Mouse (Mus musculus): ENCODE measurements at regions not wholly inside any gene's neighbourhood (a gene's known extent, or its start where the extent isn't known, plus 50 kb on each side); places are given as distances from the start of the nearest gene placed in this dataset.

- Histone ChIP-seq H3K4me3 (ENCODE audit: low read depth, low read length) (no peak overlapping the region), H3K4me1 (ENCODE audit: insufficient read depth, low read length) (no peaks in the 10 kb centered on the region), H3K9me3 (ENCODE audit: low read length) (no peaks in the 10 kb centered on the region), H3K4me2 (ENCODE audit: low read depth, low read length, poor library complexity, severe bottlenecking) (no peak overlapping the region), H3K27ac (ENCODE audit: low read depth, low read length) (no peak overlapping the region), H3K36me3 (ENCODE audit: insufficient read depth, low read length) (no peaks in the 10 kb centered on the region), H3K9ac (replicated peaks; ENCODE audit: low read length, poor library complexity, severe bottlenecking) (no peak overlapping the region), H3K27me3 (ENCODE audit: insufficient read depth, low read length) (peaks cover 19% of the 10 kb centered on the region)
- DNase-seq (ENCODE audit: low spot score) (no peak), ATAC-seq (ENCODE audit: low FRiP score) (no peak)
- TF ChIP-seq CTCF (IDR thresholded peaks at IDR 0.05), result no peak
- WGBS, result 44% methylated on average over 7 of the region's 7 CpGs
Measured at GRCm38 (mm10) chr17:85527327-85527698, 86.1 kb upstream of the Six3 start.

GRCm38 (mm10) chr17:85528105-85529004 lies 85.1 kb upstream of the Six3 start:
- H3K4me2 ChIP-seq (ENCODE audit: low read depth, low read length, poor library complexity, severe bottlenecking), result no peak overlapping the region
- ATAC-seq (ENCODE audit: low FRiP score) (no peak), DNase-seq (ENCODE audit: low spot score) (no peak)
- H3K27me3 ChIP-seq (ENCODE audit: insufficient read depth, low read length), result peaks cover 21% of the 10 kb centered on the region
- 29% methylated on average over 20 of the region's 20 CpGs for WGBS
- no peaks in the 10 kb centered on the region for H3K36me3 ChIP-seq (ENCODE audit: insufficient read depth, low read length)
- no peak overlapping the region for H3K9ac ChIP-seq (replicated peaks; ENCODE audit: low read length, poor library complexity, severe bottlenecking)
- no peaks in the 10 kb centered on the region for H3K4me1 ChIP-seq (ENCODE audit: insufficient read depth, low read length)
- H3K4me3 ChIP-seq (ENCODE audit: low read depth, low read length), result no peak overlapping the region
- H3K9me3 ChIP-seq (ENCODE audit: low read length), result no peaks in the 10 kb centered on the region
- no peak for TF ChIP-seq CTCF (IDR thresholded peaks at IDR 0.05)
- H3K27ac ChIP-seq (ENCODE audit: low read depth, low read length), result no peak overlapping the region

DNA sequence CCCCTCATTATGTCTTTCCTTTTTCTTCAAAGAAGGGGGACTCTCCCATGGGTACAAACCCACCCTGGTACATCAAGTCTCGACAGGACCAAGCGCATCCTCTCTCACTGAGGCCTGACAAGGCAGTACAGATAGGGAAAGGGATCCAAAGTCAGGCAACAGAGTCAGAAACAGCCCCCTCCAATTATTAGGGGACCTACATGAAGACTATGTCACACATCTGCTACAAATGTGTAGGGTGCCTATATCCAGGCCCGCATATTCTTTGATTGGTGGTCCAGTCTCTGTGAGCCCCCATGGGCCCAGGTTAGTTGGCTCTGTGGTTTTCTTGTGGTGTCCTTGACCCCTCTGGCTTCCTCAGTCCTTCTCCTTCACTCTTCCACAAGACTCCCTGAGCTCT lies 77.1 kb upstream of the Six3 start:
- TF ChIP-seq CTCF (IDR thresholded peaks at IDR 0.05), result no peak
- Histone ChIP-seq H3K9ac (replicated peaks; ENCODE audit: low read length, poor library complexity, severe bottlenecking) (no peak overlapping the region), H3K4me2 (ENCODE audit: low read depth, low read length, poor library complexity, severe bottlenecking) (no peak overlapping the region), H3K36me3 (ENCODE audit: insufficient read depth, low read length) (no peaks in the 10 kb centered on the region), H3K4me1 (ENCODE audit: insufficient read depth, low read length) (no peaks in the 10 kb centered on the region), H3K4me3 (ENCODE audit: low read depth, low read length) (no peak overlapping the region), H3K27ac (ENCODE audit: low read depth, low read length) (no peak overlapping the region), H3K27me3 (ENCODE audit: insufficient read depth, low read length) (peaks cover 3% of the 10 kb centered on the region; the same call in 1 of the 2 replicates), H3K9me3 (ENCODE audit: low read length) (no peaks in the 10 kb centered on the region)
- DNase-seq (ENCODE audit: low spot score) (no peak), ATAC-seq (ENCODE audit: low FRiP score) (no peak)
- 87% methylated on average over 3 of the region's 3 CpGs for WGBS

DNA sequence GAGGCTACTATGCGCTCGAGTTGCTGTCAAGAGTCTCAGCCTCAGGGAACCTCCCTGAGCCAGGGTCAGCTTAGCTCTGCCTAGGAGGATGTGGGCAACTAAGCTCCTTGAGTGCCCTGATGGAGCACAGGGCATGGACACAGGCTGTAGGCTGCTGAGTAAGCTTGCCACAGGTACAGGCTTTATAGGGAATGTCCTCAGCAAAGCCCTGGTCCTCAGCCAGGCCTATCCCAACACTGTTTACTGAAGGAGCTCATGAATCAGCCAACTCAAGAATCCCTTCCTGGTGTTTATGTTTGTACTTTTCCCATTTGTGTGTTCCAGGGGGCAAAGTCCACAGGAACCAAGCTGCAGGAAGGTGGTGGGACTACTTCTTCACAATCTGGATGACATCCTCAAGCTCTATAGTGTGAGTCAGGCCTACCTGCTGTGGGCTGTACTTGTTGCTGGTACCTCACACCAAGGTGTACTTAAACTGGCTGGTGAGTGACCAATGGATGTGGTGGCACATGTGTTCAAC lies 72.1 kb upstream of the Six3 start:
- ATAC-seq (ENCODE audit: low FRiP score), result no peak
- Histone ChIP-seq H3K36me3 (ENCODE audit: insufficient read depth, low read length) (no peaks in the 10 kb centered on the region), H3K9me3 (ENCODE audit: low read length) (no peaks in the 10 kb centered on the region), H3K27ac (ENCODE audit: low read depth, low read length) (no peak overlapping the region), H3K4me1 (ENCODE audit: insufficient read depth, low read length) (no peaks in the 10 kb centered on the region), H3K27me3 (ENCODE audit: insufficient read depth, low read length) (no peaks in the 10 kb centered on the region), H3K4me2 (ENCODE audit: low read depth, low read length, poor library complexity, severe bottlenecking) (no peak overlapping the region), H3K4me3 (ENCODE audit: low read depth, low read length) (no peak overlapping the region), H3K9ac (replicated peaks; ENCODE audit: low read length, poor library complexity, severe bottlenecking) (no peak overlapping the region)
- no peak for DNase-seq (ENCODE audit: low spot score)
- 89% methylated on average over 2 of the region's 2 CpGs for WGBS
- no peak for TF ChIP-seq CTCF (IDR thresholded peaks at IDR 0.05)

GRCm38 (mm10) chr17:85548061-85548460 lies 65.3 kb upstream of the Six3 start:
- no peaks in the 10 kb centered on the region; the same call in 1 of the 2 replicates for H3K27me3 ChIP-seq (ENCODE audit: insufficient read depth, low read length)
- no peak overlapping the region for H3K4me3 ChIP-seq (ENCODE audit: low read depth, low read length)
- H3K9me3 ChIP-seq (ENCODE audit: low read length), result no peaks in the 10 kb centered on the region
- no peak overlapping the region for H3K27ac ChIP-seq (ENCODE audit: low read depth, low read length)
- DNase-seq (ENCODE audit: low spot score) (no peak), ATAC-seq (ENCODE audit: low FRiP score) (no peak)
- WGBS, result 88% methylated on average over 5 of the region's 5 CpGs
- no peak overlapping the region for H3K4me2 ChIP-seq (ENCODE audit: low read depth, low read length, poor library complexity, severe bottlenecking)
- H3K36me3 ChIP-seq (ENCODE audit: insufficient read depth, low read length), result no peaks in the 10 kb centered on the region
- no peaks in the 10 kb centered on the region for H3K4me1 ChIP-seq (ENCODE audit: insufficient read depth, low read length)
- no peak overlapping the region for H3K9ac ChIP-seq (replicated peaks; ENCODE audit: low read length, poor library complexity, severe bottlenecking)
- no peak for TF ChIP-seq CTCF (IDR thresholded peaks at IDR 0.05)

- H3K9me3 ChIP-seq (ENCODE audit: low read length), result 0 out of 2 replicates have a peak, but pooled peaks cover 2% of the 10 kb centered on the region
- no peak overlapping the region for H3K4me3 ChIP-seq (ENCODE audit: low read depth, low read length)
- no peak for ATAC-seq (ENCODE audit: low FRiP score)
- 85% methylated on average over 6 of the region's 6 CpGs for WGBS
- H3K27me3 ChIP-seq (ENCODE audit: insufficient read depth, low read length), result no peaks in the 10 kb centered on the region
- H3K27ac ChIP-seq (ENCODE audit: low read depth, low read length), result no peak overlapping the region
- no peak overlapping the region for H3K9ac ChIP-seq (replicated peaks; ENCODE audit: low read length, poor library complexity, severe bottlenecking)
- H3K4me1 ChIP-seq (ENCODE audit: insufficient read depth, low read length), result no peaks in the 10 kb centered on the region
- H3K36me3 ChIP-seq (ENCODE audit: insufficient read depth, low read length), result no peaks in the 10 kb centered on the region
- H3K4me2 ChIP-seq (ENCODE audit: low read depth, low read length, poor library complexity, severe bottlenecking), result no peak overlapping the region
- no peak for DNase-seq (ENCODE audit: low spot score)
- no peak for TF ChIP-seq CTCF (IDR thresholded peaks at IDR 0.05)
Measured at GRCm38 (mm10) chr17:85561006-85561405, 52.4 kb upstream of the Six3 start.

All from midbrain, postnatal 0 days (tissue).